18 mouse cellular contexts compared by ENCODE assay signal in genomic region chr12:99380855-99381262, GRCm38 (mm10).
A peak's percentile ranks its signal among the peaks of the same experiment; 100 is the strongest.
DNase-seq lines count a peak whose midpoint lies in the region; ATAC-seq and TF ChIP-seq lines count a peak whose summit lies in the region.
"Had no signal": no experiment of that assay in that cellular context is flagged by ENCODE, and none has a peak within 500 bp of the region (broad histone marks: within the 10 kb centered on the region; RNA-seq: fewer than 3 reads in every experiment).

No protein-coding gene starts in this region.

- WGBS in midbrain, embryonic 10.5 days = 66% methylated on average over 4 of the region's 4 CpGs

- H3K4me1 ChIP-seq in midbrain, embryonic 10.5 days = peaks cover 51% of the 10 kb centered on the region

- peak overlapping the region; percentile 49 for H3K27ac ChIP-seq in gastrocnemius, adult 2 months
- H3K27ac ChIP-seq in midbrain, embryonic 10.5 days (replicated peaks) = no peak overlapping the region
- H3K27ac ChIP-seq: limb, embryonic 15.5 days; lung, embryonic 15.5 days; neural tube, embryonic 13.5 days had no signal

- intact Hi-C loops in gastrocnemius, adult 2 months (cut with DNase I) = loop anchor here (10.0 kb wide), 1 partner anchor 256 kb away; no protein-coding TSS in a partner anchor
- intact Hi-C loops in gastrocnemius, postnatal 14 days (cut with DNase I; ENCODE audit: low total_unique reads) = no loop called here

- H3K4me3 ChIP-seq in gastrocnemius, adult 2 months = no peak overlapping the region
- no peak overlapping the region for H3K4me3 ChIP-seq in midbrain, embryonic 10.5 days
- H3K4me3 ChIP-seq: erythroblast, embryonic 14.5 days; limb, embryonic 15.5 days; lung, embryonic 15.5 days; neural tube, embryonic 13.5 days had no signal

- no peaks in the 10 kb centered on the region for H3K9me3 ChIP-seq in midbrain, embryonic 10.5 days (replicated peaks)
- H3K9me3 ChIP-seq: limb, embryonic 15.5 days; lung, embryonic 15.5 days; neural tube, embryonic 13.5 days had no signal

- H3K27me3 ChIP-seq in splenic B cell, adult 2 months (ENCODE audit: control insufficient read depth, insufficient read depth, low read length, poor library complexity, severe bottlenecking) = no peaks in the 10 kb centered on the region
- no peaks in the 10 kb centered on the region for H3K27me3 ChIP-seq in midbrain, embryonic 10.5 days (ENCODE audit: low read depth, poor library complexity, severe bottlenecking)
- H3K27me3 ChIP-seq: limb, embryonic 15.5 days; lung, embryonic 15.5 days; neural tube, embryonic 13.5 days had no signal

- no peak for ATAC-seq in monocyte, adult 5-6 weeks (replicated peaks; ENCODE audit: insufficient number of reproducible peaks, low FRiP score, low TSS enrichment, poor library complexity, severe bottlenecking)
- ATAC-seq: forebrain, embryonic 16.5 days; midbrain, embryonic 16.5 days had no signal

- DNase-seq in gastrocnemius, adult 2 months = peak; percentile 14
- DNase-seq in gastrocnemius, postnatal 14 days = no peak
- peak; percentile 59 for DNase-seq in CD4-positive helper T cell, adult 2 months (ENCODE audit: low read depth, low spot score)
- peak; percentile 81 for DNase-seq in induced T-regulatory cell, adult 2 months (ENCODE audit: low read depth)
- DNase-seq in splenic B cell, adult 2 months (ENCODE audit: low read depth, low spot score) = peak; percentile 87
- DNase-seq in midbrain, embryonic 10.5 days (ENCODE audit: low spot score) = no peak
- DNase-seq in MN1 (ENCODE audit: low spot score) = no peak
- DNase-seq: adrenal gland, postnatal 14 days; cerebellum, adult 9-10 months; gastrocnemius, postnatal 10 days; heart, postnatal 36 days had no signal

- no peaks in the 10 kb centered on the region; the same call in 1 of the 2 replicates for H3K36me3 ChIP-seq in splenic B cell, adult 2 months (ENCODE audit: control insufficient read depth, insufficient read depth, low read length, poor library complexity, severe bottlenecking)
- H3K36me3 ChIP-seq in midbrain, embryonic 10.5 days = peaks cover 67% of the 10 kb centered on the region

- no peak for TF ChIP-seq CTCF in gastrocnemius, adult 2 months (IDR thresholded peaks at IDR 0.05)

Comparison
In these comparisons a context has a peak if more than half of its experiments do, and no peak if none do; other contexts are left out.
1. DNase-seq: peak in gastrocnemius, adult 2 months (single experiment), CD4-positive helper T cell, adult 2 months (single experiment), induced T-regulatory cell, adult 2 months (single experiment) and splenic B cell, adult 2 months (single experiment); none in gastrocnemius, postnatal 14 days (single experiment), midbrain, embryonic 10.5 days (single experiment) and MN1 (single experiment).